Mouse (Mus musculus) testis, adult 2 months (tissue): Measurements from ENCODE around the gene Hectd2. TPM values are rescaled to one million over a fixed set of nuclear protein-coding genes. Genes with fewer than 3 reads are reported as not detected.
A peak's percentile ranks its signal among the peaks of the same experiment; 100 is the strongest.

Experiments
- H3K27ac ChIP-seq: fragments of 200-500 bp; 2 replicates; pipeline ENCODE4 v1.5.1; 2012; ENCODE audit warnings: low read depth, low read length; ENCODE audit not compliant: control insufficient read depth, insufficient read depth
- H3K27me3 ChIP-seq: fragments of 200-500 bp; 2 replicates; pipeline ENCODE4 v1.6.1; 2012; ENCODE audit warnings: mild to moderate bottlenecking, low read length, moderate library complexity; ENCODE audit not compliant: control insufficient read depth, insufficient read depth
- H3K36me3 ChIP-seq: fragments of 200-500 bp; 2 replicates; pipeline ENCODE4 v1.6.1; 2012; ENCODE audit warnings: mild to moderate bottlenecking, low read length; ENCODE audit not compliant: control insufficient read depth, insufficient read depth
- H3K4me1 ChIP-seq: fragments of 200-500 bp; 2 replicates; pipeline ENCODE4 v1.6.1; 2012; ENCODE audit warnings: low read length; ENCODE audit not compliant: control insufficient read depth, insufficient read depth
- H3K4me3 ChIP-seq: fragments of 200-500 bp; 2 replicates; pipeline ENCODE4 v1.5.1; 2012; ENCODE audit warnings: low read depth, mild to moderate bottlenecking, low read length, moderate library complexity, mixed read lengths; ENCODE audit not compliant: control insufficient read depth
- CTCF ChIP-seq: fragments of 200-500 bp; IDR thresholded peaks from 2 replicates; pipeline ENCODE4 v1.5.1; 2012; ENCODE audit warnings: low read depth, mild to moderate bottlenecking, inconsistent platforms, low read length, moderate library complexity; ENCODE audit not compliant: control insufficient read depth, insufficient read depth, insufficient replicate concordance
- POLR2A ChIP-seq: fragments of 200-500 bp; IDR thresholded peaks from 2 replicates; pipeline ENCODE4 v1.6.1; 2012; ENCODE audit warnings: low read depth, mild to moderate bottlenecking, inconsistent platforms, low read length, moderate library complexity; ENCODE audit not compliant: control insufficient read depth
- polyA plus RNA-seq: library from polyadenylated mRNA; depleted of rRNA; stranded (reverse); fragments of >200 nt; gene quantifications from 2 replicates; pipeline ENCODE4 v1.2.3, GENCODE M21; 2012

Hectd2 gene
- polyA plus RNA-seq, 1 experiment, result 15.9 TPM

- Histone ChIP-seq H3K4me1 (no peaks in the 10 kb centered on the region), H3K4me3 (no peak overlapping the region)
- no peak for TF ChIP-seq POLR2A
- no peak for TF ChIP-seq CTCF
Measured at GRCm38 (mm10) chr19:36573986-36574385, 19.5 kb downstream of the Hectd2 start.

GRCm38 (mm10) chr19:36575159-36575558 lies 20.7 kb downstream of the Hectd2 start:
- no peaks in the 10 kb centered on the region for H3K4me1 ChIP-seq
- peaks cover 3% of the 10 kb centered on the region for H3K36me3 ChIP-seq
- TF ChIP-seq CTCF, result no peak
- H3K27ac ChIP-seq, result no peak overlapping the region
- H3K4me3 ChIP-seq, result no peak overlapping the region
- no peaks in the 10 kb centered on the region for H3K27me3 ChIP-seq

More at GRCm38 (mm10) chr19:36573986-36574385, 19.5 kb downstream of the Hectd2 start:
- H3K27me3 ChIP-seq, result no peaks in the 10 kb centered on the region
- H3K36me3 ChIP-seq, result peaks cover 3% of the 10 kb centered on the region
- H3K27ac ChIP-seq, result no peak overlapping the region

GRCm38 (mm10) chr19:36580874-36581273 lies 26.4 kb downstream of the Hectd2 start:
- Histone ChIP-seq H3K4me3 (no peak overlapping the region), H3K36me3 (peaks cover 2% of the 10 kb centered on the region), H3K27ac (no peak overlapping the region), H3K27me3 (no peaks in the 10 kb centered on the region), H3K4me1 (no peaks in the 10 kb centered on the region)
- TF ChIP-seq POLR2A (no peak), CTCF (no peak)

- TF ChIP-seq POLR2A, result no peak
- no peak for TF ChIP-seq CTCF
- Histone ChIP-seq H3K4me1 (no peaks in the 10 kb centered on the region), H3K4me3 (peak overlapping the region; percentile 71)
Measured at GRCm38 (mm10) chr19:36582116-36582515, 27.7 kb downstream of the Hectd2 start.

GRCm38 (mm10) chr19:36585505-36585904 lies 31.1 kb downstream of the Hectd2 start:
- peaks cover 2% of the 10 kb centered on the region for H3K36me3 ChIP-seq
- TF ChIP-seq POLR2A (no peak), CTCF (no peak)
- no peak overlapping the region for H3K4me3 ChIP-seq
- no peak overlapping the region for H3K27ac ChIP-seq
- no peaks in the 10 kb centered on the region for H3K4me1 ChIP-seq
- no peaks in the 10 kb centered on the region for H3K27me3 ChIP-seq

More at GRCm38 (mm10) chr19:36582116-36582515, 27.7 kb downstream of the Hectd2 start:
- no peak overlapping the region for H3K27ac ChIP-seq
- no peaks in the 10 kb centered on the region for H3K27me3 ChIP-seq
- peaks cover 2% of the 10 kb centered on the region for H3K36me3 ChIP-seq

- Histone ChIP-seq H3K4me3 (no peak overlapping the region), H3K4me1 (no peaks in the 10 kb centered on the region), H3K27ac (no peak overlapping the region), H3K36me3 (no peaks in the 10 kb centered on the region; the same call in 1 of the 2 replicates), H3K27me3 (no peaks in the 10 kb centered on the region)
- TF ChIP-seq POLR2A (no peak), CTCF (no peak)
Measured at GRCm38 (mm10) chr19:36594409-36594808, 40.0 kb downstream of the Hectd2 start.

GRCm38 (mm10) chr19:36601869-36602268 lies 47.4 kb downstream of the Hectd2 start:
- H3K27me3 ChIP-seq, result no peaks in the 10 kb centered on the region
- TF ChIP-seq CTCF (no peak), POLR2A (no peak)
- H3K4me3 ChIP-seq, result no peak overlapping the region
- H3K36me3 ChIP-seq, result no peaks in the 10 kb centered on the region; the same call in 1 of the 2 replicates
- H3K27ac ChIP-seq, result no peak overlapping the region
- H3K4me1 ChIP-seq, result no peaks in the 10 kb centered on the region

GRCm38 (mm10) chr19:36602535-36603312 lies 48.3 kb downstream of the Hectd2 start:
- Histone ChIP-seq H3K4me3 (no peak overlapping the region), H3K4me1 (no peaks in the 10 kb centered on the region), H3K36me3 (no peaks in the 10 kb centered on the region; the same call in 1 of the 2 replicates), H3K27ac (no peak overlapping the region), H3K27me3 (no peaks in the 10 kb centered on the region)
- TF ChIP-seq CTCF (no peak), POLR2A (no peak)
